Mouse (Mus musculus) c-Kit-positive CD71-positive TER-119-positive erythroid progenitor cells, embryonic 14.5 days (primary cell): Measurements from ENCODE around the gene Gm5426.
"Not testable (repeated sequence)": the region's sequence is repeated elsewhere in the genome, so short reads cannot be mapped to it uniquely, and the experiment has no call there.

Experiments used
- DNase-seq: peaks from one replicate; pipeline ENCODE4 v3.0.0-alpha.2; 2013; ENCODE audit warnings: low spot score

Gm5426 gene

GRCm38 (mm10) chr10:96136451-96136850 is at the start of gene Gm5426:
Gm5426 (plus strand) TSS chr10:96136603.
- not testable (repeated sequence) for DNase-seq

GRCm38 (mm10) chr10:96089744-96090143 is 46.7 kb upstream of the Gm5426 start:
- DNase-seq, result no peak

GRCm38 (mm10) chr10:96090388-96090787 is 46.0 kb upstream of the Gm5426 start:
- DNase-seq, result no peak

GRCm38 (mm10) chr10:96093890-96094531 is 42.4 kb upstream of the Gm5426 start:
- DNase-seq, result no peak

- DNase-seq, result no peak
Observed at GRCm38 (mm10) chr10:96094559-96094958, 41.8 kb upstream of the Gm5426 start.

GRCm38 (mm10) chr10:96096730-96097129 is 39.7 kb upstream of the Gm5426 start:
- DNase-seq, result no peak

GRCm38 (mm10) chr10:96101035-96101434 is 35.4 kb upstream of the Gm5426 start:
- DNase-seq, result no peak

- peak; percentile 28 for DNase-seq
Observed at GRCm38 (mm10) chr10:96104158-96104557, 32.2 kb upstream of the Gm5426 start.

- peak; percentile 24 for DNase-seq
Observed at GRCm38 (mm10) chr10:96104624-96105023, 31.8 kb upstream of the Gm5426 start.

GRCm38 (mm10) chr10:96105124-96105523 is 31.3 kb upstream of the Gm5426 start:
- peak; percentile 52 for DNase-seq

- DNase-seq, result no peak
Observed at GRCm38 (mm10) chr10:96106972-96107720, 29.3 kb upstream of the Gm5426 start.

GRCm38 (mm10) chr10:96107825-96108224 is 28.6 kb upstream of the Gm5426 start:
- no peak for DNase-seq

- no peak for DNase-seq
Observed at GRCm38 (mm10) chr10:96115325-96115724, 21.1 kb upstream of the Gm5426 start.

- no peak for DNase-seq
Observed at GRCm38 (mm10) chr10:96120821-96121220, 15.6 kb upstream of the Gm5426 start.

GRCm38 (mm10) chr10:96121249-96122010 is 15.0 kb upstream of the Gm5426 start:
- DNase-seq, result no peak

- no peak for DNase-seq
Observed at GRCm38 (mm10) chr10:96123885-96124284, 12.5 kb upstream of the Gm5426 start.

- no peak for DNase-seq
Observed at GRCm38 (mm10) chr10:96124290-96124689, 12.1 kb upstream of the Gm5426 start.

GRCm38 (mm10) chr10:96125771-96126454 is 10.5 kb upstream of the Gm5426 start:
- no peak for DNase-seq

GRCm38 (mm10) chr10:96129213-96129612 is 7.2 kb upstream of the Gm5426 start:
- no peak for DNase-seq

GRCm38 (mm10) chr10:96130406-96130805 is 6.0 kb upstream of the Gm5426 start:
- DNase-seq, result no peak

- no peak for DNase-seq
Observed at GRCm38 (mm10) chr10:96131112-96131511, 5.3 kb upstream of the Gm5426 start.

GRCm38 (mm10) chr10:96132161-96132560 is 4.2 kb upstream of the Gm5426 start:
- DNase-seq, result peak; percentile 1
